Mouse (Mus musculus): ENCODE measurements around the gene Pde10a. TPM values are rescaled to one million over a fixed set of nuclear protein-coding genes. Genes with fewer than 3 reads are reported as not detected.

Gene Pde10a
- total and polyA plus RNA-seq, 2 experiments from 2014 or later: 8.2 to 38.5 TPM

DNA sequence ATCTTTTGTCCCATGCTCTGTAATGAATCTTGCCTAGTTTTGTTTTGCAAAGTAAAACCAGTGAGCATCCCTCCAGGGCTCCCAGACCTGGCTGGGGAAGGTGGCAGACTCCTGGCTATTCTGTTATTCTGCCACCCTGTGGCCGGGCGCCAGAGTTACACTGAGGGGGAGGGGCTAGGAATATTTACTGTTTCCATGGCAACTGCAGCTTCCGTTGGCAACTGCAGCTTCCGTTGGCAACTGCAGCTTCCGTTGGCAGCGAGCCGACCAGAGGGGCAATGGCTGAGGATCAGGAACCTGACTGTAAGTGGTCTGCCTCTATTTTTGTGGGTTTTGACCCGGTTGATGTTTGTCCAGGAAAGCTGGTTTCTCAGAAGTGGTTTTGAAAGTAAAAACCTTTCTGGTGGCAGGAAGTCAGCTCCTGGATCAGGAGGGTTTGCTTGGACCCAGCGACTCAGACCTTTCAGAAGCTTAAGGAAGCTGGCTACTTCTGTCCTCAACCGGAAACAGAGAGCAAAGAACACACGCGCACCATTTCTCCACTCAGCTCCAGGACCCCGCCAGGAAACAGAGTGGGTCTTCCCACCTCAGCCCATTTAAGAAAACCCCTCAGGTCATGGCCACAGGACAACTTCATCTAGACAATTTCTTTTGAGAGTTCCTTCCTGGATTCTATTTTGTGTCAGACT, 463.1 kb downstream of the Pde10a start, which contains the start of gene 1700010I14Rik:
1700010I14Rik (plus strand) TSS at position 215 of the 689 bp plus-strand sequence.
- TF ChIP-seq CTCF (IDR thresholded peaks at IDR 0.05; ENCODE audit: low read depth): peak; percentile 72
- Histone ChIP-seq H3K4me2 (ENCODE audit: low read depth, low read length) (peak within 1 kb of the TSS; percentile 60), H3K4me1 (ENCODE audit: insufficient read depth, low read length) (peaks cover 4% of the 10 kb centered on the region; the same call in 1 of the 2 replicates), H3K9ac (replicated peaks; ENCODE audit: low read length) (0 out of 2 replicates have a peak within 1 kb of the TSS, but pooled peaks have one; percentile 9), H3K4me3 (ENCODE audit: low read length) (peak within 1 kb of the TSS; percentile 32), H3K9me3 (ENCODE audit: low read length) (no peaks in the 10 kb centered on the region), H3K27me3 (ENCODE audit: insufficient read depth, low read length) (no peaks in the 10 kb centered on the region), H3K27ac (peak within 1 kb of the TSS; percentile 34; the same call in 1 of the 2 replicates), H3K36me3 (ENCODE audit: insufficient read depth, low read length) (no peaks in the 10 kb centered on the region)
- 4% methylated on average over 13 of the region's 13 CpGs for WGBS
- peak; percentile 69 for ATAC-seq
- DNase-seq (ENCODE audit: low spot score): peak; percentile 93

DNA sequence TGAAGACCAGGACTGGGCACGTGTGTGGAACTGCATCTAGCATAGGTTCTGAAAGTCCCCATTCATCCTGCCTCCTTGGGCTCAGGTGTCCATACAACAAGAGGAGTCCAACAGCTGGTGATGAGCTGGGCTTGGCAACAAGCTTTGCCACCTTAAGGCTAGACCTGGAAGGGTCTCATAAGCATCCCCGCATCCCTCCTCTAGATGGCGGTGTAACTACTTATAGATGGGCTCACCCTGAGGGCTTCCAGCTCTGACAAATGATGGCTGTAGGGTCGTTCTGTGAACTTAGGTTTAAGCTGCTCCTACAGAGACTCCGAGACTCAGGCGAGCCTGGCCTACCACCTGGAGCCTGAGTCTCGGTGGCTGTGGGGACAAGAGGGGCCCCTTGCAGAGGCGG, 466.0 kb downstream of the Pde10a start:
- Histone ChIP-seq H3K4me1 (ENCODE audit: insufficient read depth, low read length) (no peaks in the 10 kb centered on the region), H3K4me2 (ENCODE audit: low read depth, low read length) (no peak overlapping the region), H3K9me3 (ENCODE audit: low read length) (no peaks in the 10 kb centered on the region), H3K27me3 (ENCODE audit: insufficient read depth, low read length) (no peaks in the 10 kb centered on the region), H3K36me3 (ENCODE audit: insufficient read depth, low read length) (no peaks in the 10 kb centered on the region), H3K27ac (no peak overlapping the region), H3K4me3 (ENCODE audit: low read length) (no peak overlapping the region), H3K9ac (replicated peaks; ENCODE audit: low read length) (no peak overlapping the region)
- WGBS: 22% methylated on average over 8 of the region's 8 CpGs
- TF ChIP-seq CTCF (IDR thresholded peaks at IDR 0.05; ENCODE audit: low read depth): peak; percentile 66
- peak; percentile 7; the same call in 1 of the 2 replicates for ATAC-seq
- DNase-seq (ENCODE audit: low spot score): peak; percentile 73

DNA sequence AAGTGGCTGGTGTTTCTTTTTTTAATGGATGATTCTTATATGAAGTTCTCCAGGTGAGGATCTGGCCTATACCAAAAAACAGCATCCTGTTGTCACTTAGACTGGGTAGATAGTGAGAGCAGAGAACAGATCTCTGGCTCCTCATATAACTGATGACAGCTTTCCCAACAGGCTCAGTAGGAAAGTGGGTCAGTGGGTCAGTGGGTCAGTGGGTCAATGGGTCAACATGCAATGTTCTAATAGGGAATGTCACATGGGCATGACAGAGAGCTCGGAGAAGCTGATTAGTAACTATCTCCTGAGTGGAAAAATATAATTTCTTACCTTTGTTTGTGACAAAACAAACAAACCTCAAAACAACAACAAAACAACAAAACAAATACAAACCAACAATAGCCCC, 470.2 kb downstream of the Pde10a start:
- Histone ChIP-seq H3K27me3 (ENCODE audit: insufficient read depth, low read length) (no peaks in the 10 kb centered on the region), H3K4me3 (ENCODE audit: low read length) (no peak overlapping the region), H3K4me1 (ENCODE audit: insufficient read depth, low read length) (no peaks in the 10 kb centered on the region), H3K36me3 (ENCODE audit: insufficient read depth, low read length) (no peaks in the 10 kb centered on the region), H3K9ac (replicated peaks; ENCODE audit: low read length) (no peak overlapping the region), H3K9me3 (ENCODE audit: low read length) (no peaks in the 10 kb centered on the region; the same call in 1 of the 2 replicates), H3K4me2 (ENCODE audit: low read depth, low read length) (no peak overlapping the region), H3K27ac (no peak overlapping the region)
- ATAC-seq (no peak), DNase-seq (ENCODE audit: low spot score) (no peak)
- 85% methylated on average over 1 of the region's 1 CpGs for WGBS
- TF ChIP-seq CTCF (IDR thresholded peaks at IDR 0.05; ENCODE audit: low read depth): no peak

DNA sequence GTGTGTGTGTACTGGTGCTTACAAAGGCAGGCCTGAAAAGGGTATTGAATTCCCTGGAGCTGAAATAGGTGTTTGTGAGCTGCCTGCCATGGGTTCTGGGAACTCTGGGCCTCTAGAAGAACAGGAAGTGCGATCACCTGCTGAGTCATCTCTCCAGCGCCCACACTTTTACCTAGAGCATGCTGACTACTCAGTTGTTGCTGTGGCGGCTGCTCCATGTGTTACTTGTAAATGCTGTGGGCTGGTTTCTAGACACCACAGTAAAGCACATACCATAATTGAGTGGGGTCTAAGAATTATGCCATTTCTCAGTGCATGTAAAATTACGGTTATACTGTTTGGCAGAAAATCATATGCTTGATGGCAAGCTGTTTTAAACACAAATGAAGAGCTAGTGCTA, 477.3 kb downstream of the Pde10a start:
- Histone ChIP-seq H3K27ac (no peak overlapping the region), H3K9me3 (ENCODE audit: low read length) (no peaks in the 10 kb centered on the region; the same call in 1 of the 2 replicates), H3K4me1 (ENCODE audit: insufficient read depth, low read length) (no peaks in the 10 kb centered on the region), H3K4me3 (ENCODE audit: low read length) (no peak overlapping the region), H3K4me2 (ENCODE audit: low read depth, low read length) (no peak overlapping the region), H3K36me3 (ENCODE audit: insufficient read depth, low read length) (no peaks in the 10 kb centered on the region), H3K9ac (replicated peaks; ENCODE audit: low read length) (no peak overlapping the region), H3K27me3 (ENCODE audit: insufficient read depth, low read length) (no peaks in the 10 kb centered on the region)
- DNase-seq (ENCODE audit: low spot score) (no peak), ATAC-seq (no peak)
- TF ChIP-seq CTCF (IDR thresholded peaks at IDR 0.05; ENCODE audit: low read depth): no peak
- 72% methylated on average over 4 of the region's 4 CpGs for WGBS

DNA sequence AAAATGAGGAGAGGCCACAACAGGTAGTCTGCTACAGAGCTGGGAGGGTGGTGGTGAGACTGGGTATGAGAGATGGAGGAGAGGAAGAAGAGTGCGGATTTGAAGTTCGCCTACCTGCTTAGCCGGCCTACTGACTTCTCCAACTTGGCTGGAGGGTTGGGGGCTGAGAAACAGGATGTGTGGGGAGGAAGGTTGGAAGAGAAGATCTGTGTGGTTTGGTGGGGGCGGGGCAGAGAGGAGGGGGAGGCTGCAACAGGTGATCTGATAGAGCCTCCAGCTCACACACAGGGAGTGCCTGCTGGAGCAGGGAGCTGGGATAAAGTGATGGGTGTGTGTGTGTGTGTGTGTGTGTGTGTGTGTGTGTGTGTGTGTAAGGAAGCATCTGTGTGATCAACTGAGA, 479.3 kb downstream of the Pde10a start:
- H3K9me3 ChIP-seq (ENCODE audit: low read length): no peaks in the 10 kb centered on the region; the same call in 1 of the 2 replicates
- no peak overlapping the region for H3K4me2 ChIP-seq (ENCODE audit: low read depth, low read length)
- no peaks in the 10 kb centered on the region for H3K27me3 ChIP-seq (ENCODE audit: insufficient read depth, low read length)
- H3K4me3 ChIP-seq (ENCODE audit: low read length): no peak overlapping the region
- no peaks in the 10 kb centered on the region for H3K4me1 ChIP-seq (ENCODE audit: insufficient read depth, low read length)
- no peak for DNase-seq (ENCODE audit: low spot score)
- 95% methylated on average over 4 of the region's 4 CpGs for WGBS
- H3K27ac ChIP-seq: no peak overlapping the region
- H3K9ac ChIP-seq (replicated peaks; ENCODE audit: low read length): no peak overlapping the region
- no peak for ATAC-seq
- H3K36me3 ChIP-seq (ENCODE audit: insufficient read depth, low read length): no peaks in the 10 kb centered on the region
- no peak for TF ChIP-seq CTCF (IDR thresholded peaks at IDR 0.05; ENCODE audit: low read depth)

DNA sequence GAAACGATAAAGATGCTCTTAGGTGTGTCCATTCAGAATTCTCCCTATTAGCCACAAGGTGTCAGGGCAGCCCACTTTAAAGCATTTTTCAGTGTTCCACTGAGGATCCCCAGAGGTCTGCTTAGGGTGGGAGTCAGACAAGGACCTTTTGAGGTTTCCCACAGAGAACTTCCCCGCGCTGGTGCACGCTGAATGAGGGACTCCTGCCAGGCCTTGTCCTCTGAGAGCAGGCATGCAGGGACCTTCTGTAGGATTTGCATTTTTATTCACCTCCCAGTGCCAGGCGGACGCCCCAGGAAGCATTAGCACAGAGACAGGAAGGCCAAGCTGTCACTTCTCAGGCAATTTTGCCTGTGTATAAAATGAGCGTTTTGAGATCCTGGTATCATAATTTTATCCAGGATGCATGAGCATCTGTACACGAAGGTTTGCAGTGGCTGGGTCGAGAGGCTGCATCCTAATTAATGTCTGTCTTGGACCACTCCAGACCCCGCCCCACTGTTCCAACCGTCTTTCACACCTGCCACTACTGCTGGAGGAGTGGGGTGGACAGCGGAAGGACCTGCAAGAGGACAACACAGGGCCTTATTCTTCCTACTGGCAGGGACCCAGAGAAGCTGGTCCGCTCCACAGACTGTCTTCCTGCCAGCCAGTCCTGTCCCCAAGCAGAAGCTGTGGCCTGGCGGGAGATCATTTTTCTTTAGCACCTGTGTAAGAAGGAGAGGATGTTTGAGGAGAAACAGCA, 498.2 kb downstream of the Pde10a start:
- no peaks in the 10 kb centered on the region for H3K27me3 ChIP-seq (ENCODE audit: insufficient read depth, low read length)
- WGBS: 16% methylated on average over 14 of the region's 14 CpGs
- no peak overlapping the region for H3K4me3 ChIP-seq (ENCODE audit: low read length)
- peak overlapping the region; percentile 66 for H3K27ac ChIP-seq
- DNase-seq (ENCODE audit: low spot score): peak; percentile 87
- no peaks in the 10 kb centered on the region for H3K9me3 ChIP-seq (ENCODE audit: low read length)
- H3K4me1 ChIP-seq (ENCODE audit: insufficient read depth, low read length): no peaks in the 10 kb centered on the region
- no peak overlapping the region for H3K9ac ChIP-seq (replicated peaks; ENCODE audit: low read length)
- peak overlapping the region; percentile 34 for H3K4me2 ChIP-seq (ENCODE audit: low read depth, low read length)
- peak; percentile 73 for TF ChIP-seq CTCF (IDR thresholded peaks at IDR 0.05; ENCODE audit: low read depth)
- no peaks in the 10 kb centered on the region for H3K36me3 ChIP-seq (ENCODE audit: insufficient read depth, low read length)
- peak; percentile 90 for ATAC-seq

All from hindbrain, postnatal 0 days (tissue).